Mouse (Mus musculus): ENCODE measurements around the gene Pde1b. TPM values are rescaled to one million over a fixed set of nuclear protein-coding genes. Genes with fewer than 3 reads are reported as not detected.

Pde1b gene
- polyA plus RNA-seq, 1 experiment: not detected

DNA sequence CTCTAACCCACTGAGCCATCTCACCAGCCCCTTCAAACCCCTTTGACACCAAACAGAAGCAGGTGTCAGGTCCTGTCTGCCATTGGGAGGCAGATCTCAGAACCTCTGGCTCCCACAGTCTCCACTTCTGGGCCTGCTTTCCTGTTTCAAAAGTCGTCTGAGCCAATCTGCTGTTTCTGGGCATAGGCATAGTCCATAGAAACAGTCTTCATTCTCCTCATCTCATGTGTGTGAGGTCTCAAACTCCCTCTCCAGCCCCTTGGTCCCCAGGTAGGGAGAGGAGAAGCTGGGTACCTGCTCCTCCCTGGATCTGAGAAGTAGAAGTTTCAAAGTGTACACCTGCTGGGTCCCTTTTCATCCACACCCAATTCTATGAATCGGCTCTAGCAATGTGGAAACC, 33.6 kb downstream of the Pde1b start:
- Histone ChIP-seq H3K4me3 (ENCODE audit: insufficient read depth, low read depth, low read length) (peak overlapping the region; percentile 88), H3K27ac (ENCODE audit: insufficient read depth, low read depth, low read length) (peak overlapping the region; percentile 43), H3K4me1 (ENCODE audit: control insufficient read depth, insufficient read depth, low read length) (peaks cover 22% of the 10 kb centered on the region)
- WGBS: 11% methylated on average over 2 of the region's 2 CpGs
- TF ChIP-seq POLR2A (IDR thresholded peaks at IDR 0.05; ENCODE audit: insufficient read depth, low read depth, low read length): no peak
- TF ChIP-seq CTCF (IDR thresholded peaks at IDR 0.05; ENCODE audit: insufficient read depth, low read depth, low read length): no peak

- Histone ChIP-seq H3K27ac (ENCODE audit: insufficient read depth, low read depth, low read length) (peak overlapping the region; percentile 18; the same call in 1 of the 2 replicates), H3K4me3 (ENCODE audit: insufficient read depth, low read depth, low read length) (peak overlapping the region; percentile 88), H3K4me1 (ENCODE audit: control insufficient read depth, insufficient read depth, low read length) (peaks cover 20% of the 10 kb centered on the region)
- TF ChIP-seq POLR2A (IDR thresholded peaks at IDR 0.05; ENCODE audit: insufficient read depth, low read depth, low read length): no peak
- TF ChIP-seq CTCF (IDR thresholded peaks at IDR 0.05; ENCODE audit: insufficient read depth, low read depth, low read length): no peak
- WGBS: under 1% methylated on average over 37 of the region's 37 CpGs
Observed at GRCm38 (mm10) chr15:103537011-103537821, 34.4 kb downstream of the Pde1b start.

DNA sequence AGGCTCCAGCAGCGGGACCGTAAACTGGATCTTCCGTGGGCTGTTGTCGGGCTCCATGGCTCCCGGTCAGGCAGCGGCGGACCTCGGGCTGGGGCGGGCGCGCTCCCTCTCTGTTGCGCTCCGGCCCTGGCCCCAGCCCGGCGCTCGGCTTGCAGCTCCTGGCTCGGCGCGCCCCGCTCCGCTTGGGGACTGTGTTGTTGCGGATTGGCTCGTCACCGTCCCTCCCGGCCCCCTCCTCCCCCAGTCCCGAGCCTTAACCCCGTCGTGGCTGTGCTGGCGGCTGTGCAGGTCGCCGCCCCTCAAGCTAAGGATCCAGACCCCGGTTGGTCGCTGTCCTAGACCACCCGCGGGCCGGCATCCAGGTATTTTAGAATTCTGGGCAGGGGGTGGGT, 35.0 kb downstream of the Pde1b start, which contains the start of gene Ppp1r1a:
Ppp1r1a (minus strand) TSS at position 182 of the 392 bp plus-strand sequence.
- Histone ChIP-seq H3K27ac (ENCODE audit: insufficient read depth, low read depth, low read length) (peak within 1 kb of the TSS; percentile 18; the same call in 1 of the 2 replicates), H3K4me1 (ENCODE audit: control insufficient read depth, insufficient read depth, low read length) (peaks cover 20% of the 10 kb centered on the region), H3K4me3 (ENCODE audit: insufficient read depth, low read depth, low read length) (peak within 1 kb of the TSS; percentile 88)
- TF ChIP-seq CTCF (IDR thresholded peaks at IDR 0.05; ENCODE audit: insufficient read depth, low read depth, low read length) (no peak), POLR2A (IDR thresholded peaks at IDR 0.05; ENCODE audit: insufficient read depth, low read depth, low read length) (peak; percentile 38; the same call in 1 of the 2 replicates)
- under 1% methylated on average over 36 of the region's 36 CpGs for WGBS

GRCm38 (mm10) chr15:103539259-103539658, 36.4 kb downstream of the Pde1b start:
- H3K4me1 ChIP-seq (ENCODE audit: control insufficient read depth, insufficient read depth, low read length): peaks cover 16% of the 10 kb centered on the region
- no peak overlapping the region for H3K4me3 ChIP-seq (ENCODE audit: insufficient read depth, low read depth, low read length)
- no peak for TF ChIP-seq CTCF (IDR thresholded peaks at IDR 0.05; ENCODE audit: insufficient read depth, low read depth, low read length)
- TF ChIP-seq POLR2A (IDR thresholded peaks at IDR 0.05; ENCODE audit: insufficient read depth, low read depth, low read length): no peak
- H3K27ac ChIP-seq (ENCODE audit: insufficient read depth, low read depth, low read length): no peak overlapping the region
- WGBS: 79% methylated on average over 2 of the region's 2 CpGs

GRCm38 (mm10) chr15:103540646-103541045, 37.8 kb downstream of the Pde1b start:
- no peak overlapping the region for H3K27ac ChIP-seq (ENCODE audit: insufficient read depth, low read depth, low read length)
- H3K4me1 ChIP-seq (ENCODE audit: control insufficient read depth, insufficient read depth, low read length): peaks cover 15% of the 10 kb centered on the region
- TF ChIP-seq CTCF (IDR thresholded peaks at IDR 0.05; ENCODE audit: insufficient read depth, low read depth, low read length): no peak
- 83% methylated on average over 1 of the region's 1 CpGs for WGBS
- no peak overlapping the region for H3K4me3 ChIP-seq (ENCODE audit: insufficient read depth, low read depth, low read length)

DNA sequence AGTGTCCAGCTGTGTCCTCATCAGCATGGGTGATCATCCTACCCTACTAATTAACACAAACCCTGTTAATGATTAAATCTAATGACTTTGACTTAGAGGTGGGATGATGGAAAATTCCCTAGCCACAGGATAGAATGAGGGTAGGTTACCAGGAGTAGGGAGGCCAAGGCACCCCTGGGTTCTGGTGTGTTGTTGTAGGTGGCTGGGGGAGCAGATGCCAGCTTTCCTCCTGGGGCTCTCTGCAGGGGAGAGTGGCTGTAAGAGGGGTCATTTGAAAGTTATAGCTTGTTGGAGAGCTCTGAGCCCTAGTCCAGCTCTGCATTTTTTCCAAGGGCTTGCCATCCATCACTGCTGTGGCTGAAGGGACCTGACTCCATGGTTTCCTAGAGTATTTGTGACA, 39.7 kb downstream of the Pde1b start:
- Histone ChIP-seq H3K4me3 (ENCODE audit: insufficient read depth, low read depth, low read length) (no peak overlapping the region), H3K4me1 (ENCODE audit: control insufficient read depth, insufficient read depth, low read length) (peaks cover 2% of the 10 kb centered on the region; the same call in 1 of the 2 replicates), H3K27ac (ENCODE audit: insufficient read depth, low read depth, low read length) (no peak overlapping the region)
- no peak for TF ChIP-seq CTCF (IDR thresholded peaks at IDR 0.05; ENCODE audit: insufficient read depth, low read depth, low read length)
- no peak for TF ChIP-seq POLR2A (IDR thresholded peaks at IDR 0.05; ENCODE audit: insufficient read depth, low read depth, low read length)

GRCm38 (mm10) chr15:103547983-103548382, 45.1 kb downstream of the Pde1b start:
- H3K27ac ChIP-seq (ENCODE audit: insufficient read depth, low read depth, low read length): no peak overlapping the region
- no peak for TF ChIP-seq POLR2A (IDR thresholded peaks at IDR 0.05; ENCODE audit: insufficient read depth, low read depth, low read length)
- TF ChIP-seq CTCF (IDR thresholded peaks at IDR 0.05; ENCODE audit: insufficient read depth, low read depth, low read length): no peak
- 91% methylated on average over 3 of the region's 3 CpGs for WGBS
- no peak overlapping the region for H3K4me3 ChIP-seq (ENCODE audit: insufficient read depth, low read depth, low read length)
- no peaks in the 10 kb centered on the region for H3K4me1 ChIP-seq (ENCODE audit: control insufficient read depth, insufficient read depth, low read length)

DNA sequence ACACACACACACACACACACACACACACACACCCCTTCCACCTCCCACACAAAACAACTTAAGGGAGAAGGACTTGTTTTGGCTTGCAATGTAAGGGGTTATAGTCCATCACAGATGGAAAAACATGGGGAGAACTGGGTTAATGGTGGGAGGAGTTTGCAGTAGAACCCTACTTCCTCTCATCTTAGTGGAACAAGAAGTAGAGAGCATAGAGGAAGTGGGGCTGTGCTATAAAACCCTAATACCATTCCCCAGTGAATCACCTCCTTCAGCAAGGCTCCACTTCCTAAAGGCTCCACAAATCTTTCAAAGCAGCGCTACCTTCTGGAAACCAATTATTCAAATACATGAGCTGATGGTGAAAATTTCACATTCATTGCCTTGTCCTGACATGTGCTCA, 46.6 kb downstream of the Pde1b start:
- Histone ChIP-seq H3K4me3 (ENCODE audit: insufficient read depth, low read depth, low read length) (no peak overlapping the region), H3K27ac (ENCODE audit: insufficient read depth, low read depth, low read length) (no peak overlapping the region), H3K4me1 (ENCODE audit: control insufficient read depth, insufficient read depth, low read length) (no peaks in the 10 kb centered on the region)
- no peak for TF ChIP-seq POLR2A (IDR thresholded peaks at IDR 0.05; ENCODE audit: insufficient read depth, low read depth, low read length)
- WGBS: 94% methylated on average over 1 of the region's 1 CpGs

- WGBS: 24% methylated on average over 1 of the region's 1 CpGs
- H3K27ac ChIP-seq (ENCODE audit: insufficient read depth, low read depth, low read length): no peak overlapping the region
- H3K4me1 ChIP-seq (ENCODE audit: control insufficient read depth, insufficient read depth, low read length): no peaks in the 10 kb centered on the region
- no peak overlapping the region for H3K4me3 ChIP-seq (ENCODE audit: insufficient read depth, low read depth, low read length)
- TF ChIP-seq POLR2A (IDR thresholded peaks at IDR 0.05; ENCODE audit: insufficient read depth, low read depth, low read length) (no peak), CTCF (IDR thresholded peaks at IDR 0.05; ENCODE audit: insufficient read depth, low read depth, low read length) (no peak)
Observed at GRCm38 (mm10) chr15:103551053-103551452, 48.2 kb downstream of the Pde1b start.

All from olfactory bulb, adult 2 months (tissue).